Mouse (Mus musculus) spleen, adult 2 months (tissue): ENCODE measurements around the gene A3galt2.

Experiments used
- CTCF ChIP-seq: fragments of 200-500 bp; IDR thresholded peaks from 2 replicates; pipeline ENCODE4 v1.5.1; 2011; ENCODE audit warnings: mild to moderate bottlenecking, inconsistent platforms; ENCODE audit not compliant: insufficient read depth, insufficient read length, insufficient replicate concordance; ENCODE audit errors: extremely low read depth
- POLR2A ChIP-seq: fragments of 200-500 bp; IDR thresholded peaks from 2 replicates; pipeline ENCODE4 v1.6.1; 2011; ENCODE audit warnings: low read depth, low read length, inconsistent platforms

DNA sequence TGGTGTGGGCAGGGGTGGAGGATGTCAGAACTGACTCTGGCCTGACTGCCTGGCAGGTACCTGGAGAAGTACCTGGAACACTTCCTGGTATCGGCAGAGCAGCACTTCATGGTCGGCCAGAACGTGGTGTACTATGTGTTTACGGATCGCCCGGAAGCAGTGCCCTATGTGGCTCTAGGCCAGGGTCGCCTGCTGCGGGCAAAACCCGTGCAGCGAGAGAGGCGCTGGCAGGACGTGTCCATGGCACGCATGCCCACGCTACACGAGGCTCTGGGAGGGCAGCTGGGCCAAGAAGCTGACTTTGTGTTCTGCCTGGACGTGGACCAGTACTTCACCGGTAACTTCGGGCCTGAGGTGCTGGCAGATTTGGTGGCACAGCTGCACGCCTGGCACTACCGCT is 11.8 kb downstream of the A3galt2 start:
- no peak for TF ChIP-seq POLR2A
- TF ChIP-seq CTCF: no peak
